Mouse (Mus musculus): ENCODE data around the gene Cpne2. TPM values are rescaled to one million over a fixed set of nuclear protein-coding genes. Genes with fewer than 3 reads are reported as not detected.

Gene Cpne2
- polyA plus RNA-seq, 1 experiment from 2014 or later: 14.0 TPM

GRCm38 (mm10) chr8:94540025-94540424 is 7.2 kb downstream of the Cpne2 start:
- Histone ChIP-seq H3K27ac (no peak overlapping the region), H3K9ac (no peak overlapping the region), H3K36me3 (no peaks in the 10 kb centered on the region), H3K27me3 (peaks cover 9% of the 10 kb centered on the region), H3K4me1 (peaks cover 13% of the 10 kb centered on the region), H3K4me3 (no peak overlapping the region), H3K4me2 (no peak overlapping the region), H3K9me3 (no peaks in the 10 kb centered on the region)
- WGBS: 77% methylated on average over 2 of the region's 2 CpGs
- ATAC-seq (ENCODE audit: insufficient number of reproducible peaks, low FRiP score, low TSS enrichment, low read depth): no peak

GRCm38 (mm10) chr8:94540889-94541795 is 8.4 kb downstream of the Cpne2 start:
- Histone ChIP-seq H3K4me3 (no peak overlapping the region), H3K4me1 (peaks cover 13% of the 10 kb centered on the region), H3K9ac (no peak overlapping the region), H3K27ac (no peak overlapping the region), H3K27me3 (peaks cover 1% of the 10 kb centered on the region; the same call in 1 of the 2 replicates), H3K4me2 (no peak overlapping the region), H3K36me3 (no peaks in the 10 kb centered on the region), H3K9me3 (no peaks in the 10 kb centered on the region)
- ATAC-seq (ENCODE audit: insufficient number of reproducible peaks, low FRiP score, low TSS enrichment, low read depth): no peak
- WGBS: 53% methylated on average over 18 of the region's 18 CpGs

GRCm38 (mm10) chr8:94543981-94544380 is 11.2 kb downstream of the Cpne2 start:
- no peak overlapping the region for H3K9ac ChIP-seq
- no peaks in the 10 kb centered on the region for H3K36me3 ChIP-seq
- H3K4me2 ChIP-seq: peak overlapping the region; percentile 27; the same call in 1 of the 2 replicates
- H3K4me1 ChIP-seq: peaks cover 10% of the 10 kb centered on the region
- H3K9me3 ChIP-seq: no peaks in the 10 kb centered on the region
- 0 out of 2 replicates have a peak, but pooled peaks have one; percentile 13 for ATAC-seq (ENCODE audit: insufficient number of reproducible peaks, low FRiP score, low TSS enrichment, low read depth)
- 34% methylated on average over 8 of the region's 8 CpGs for WGBS
- peak overlapping the region; percentile 4; the same call in 1 of the 2 replicates for H3K4me3 ChIP-seq
- H3K27me3 ChIP-seq: no peaks in the 10 kb centered on the region
- H3K27ac ChIP-seq: no peak overlapping the region

- no peak overlapping the region for H3K4me2 ChIP-seq
- no peaks in the 10 kb centered on the region for H3K27me3 ChIP-seq
- H3K36me3 ChIP-seq: no peaks in the 10 kb centered on the region
- H3K27ac ChIP-seq: no peak overlapping the region
- no peak overlapping the region for H3K9ac ChIP-seq
- ATAC-seq (ENCODE audit: insufficient number of reproducible peaks, low FRiP score, low TSS enrichment, low read depth): no peak
- H3K9me3 ChIP-seq: no peaks in the 10 kb centered on the region
- no peak overlapping the region for H3K4me3 ChIP-seq
- 77% methylated on average over 5 of the region's 5 CpGs for WGBS
- peaks cover 6% of the 10 kb centered on the region for H3K4me1 ChIP-seq
These were observed 16.3 kb downstream of the Cpne2 start for GRCm38 (mm10) chr8:94549041-94549440.

- Histone ChIP-seq H3K27ac (no peak overlapping the region), H3K4me1 (peaks cover 2% of the 10 kb centered on the region), H3K4me2 (no peak overlapping the region), H3K27me3 (no peaks in the 10 kb centered on the region), H3K36me3 (no peaks in the 10 kb centered on the region), H3K4me3 (no peak overlapping the region), H3K9me3 (no peaks in the 10 kb centered on the region), H3K9ac (no peak overlapping the region)
- 56% methylated on average over 5 of the region's 5 CpGs for WGBS
- no peak for ATAC-seq (ENCODE audit: insufficient number of reproducible peaks, low FRiP score, low TSS enrichment, low read depth)
These were observed 16.7 kb downstream of the Cpne2 start for GRCm38 (mm10) chr8:94549482-94549881.

- ATAC-seq (ENCODE audit: insufficient number of reproducible peaks, low FRiP score, low TSS enrichment, low read depth): no peak
- Histone ChIP-seq H3K27ac (no peak overlapping the region), H3K27me3 (no peaks in the 10 kb centered on the region), H3K4me2 (no peak overlapping the region), H3K4me1 (no peaks in the 10 kb centered on the region), H3K9me3 (no peaks in the 10 kb centered on the region), H3K9ac (no peak overlapping the region), H3K36me3 (no peaks in the 10 kb centered on the region), H3K4me3 (no peak overlapping the region)
- WGBS: 74% methylated on average over 5 of the region's 5 CpGs
These were observed 17.2 kb downstream of the Cpne2 start for GRCm38 (mm10) chr8:94549998-94550397.

GRCm38 (mm10) chr8:94551471-94552422 is 19.0 kb downstream of the Cpne2 start:
- Histone ChIP-seq H3K4me1 (no peaks in the 10 kb centered on the region), H3K4me3 (no peak overlapping the region), H3K9ac (no peak overlapping the region), H3K4me2 (no peak overlapping the region), H3K9me3 (no peaks in the 10 kb centered on the region), H3K36me3 (no peaks in the 10 kb centered on the region), H3K27me3 (no peaks in the 10 kb centered on the region), H3K27ac (no peak overlapping the region)
- 62% methylated on average over 17 of the region's 17 CpGs for WGBS
- no peak for ATAC-seq (ENCODE audit: insufficient number of reproducible peaks, low FRiP score, low TSS enrichment, low read depth)

GRCm38 (mm10) chr8:94552696-94553095 is 19.9 kb downstream of the Cpne2 start:
- Histone ChIP-seq H3K9me3 (no peaks in the 10 kb centered on the region), H3K4me2 (no peak overlapping the region), H3K36me3 (no peaks in the 10 kb centered on the region), H3K9ac (no peak overlapping the region), H3K4me3 (no peak overlapping the region), H3K4me1 (no peaks in the 10 kb centered on the region), H3K27ac (no peak overlapping the region), H3K27me3 (no peaks in the 10 kb centered on the region)
- ATAC-seq (ENCODE audit: insufficient number of reproducible peaks, low FRiP score, low TSS enrichment, low read depth): no peak
- 93% methylated on average over 2 of the region's 2 CpGs for WGBS

- Histone ChIP-seq H3K4me1 (no peaks in the 10 kb centered on the region), H3K4me3 (no peak overlapping the region), H3K27me3 (no peaks in the 10 kb centered on the region), H3K36me3 (no peaks in the 10 kb centered on the region), H3K9me3 (no peaks in the 10 kb centered on the region), H3K4me2 (no peak overlapping the region), H3K27ac (no peak overlapping the region), H3K9ac (no peak overlapping the region)
- ATAC-seq (ENCODE audit: insufficient number of reproducible peaks, low FRiP score, low TSS enrichment, low read depth): no peak
- 49% methylated on average over 3 of the region's 3 CpGs for WGBS
These were observed 24.5 kb downstream of the Cpne2 start for GRCm38 (mm10) chr8:94557281-94557680.

- no peaks in the 10 kb centered on the region for H3K27me3 ChIP-seq
- H3K9ac ChIP-seq: no peak overlapping the region
- H3K4me2 ChIP-seq: no peak overlapping the region
- ATAC-seq (ENCODE audit: insufficient number of reproducible peaks, low FRiP score, low TSS enrichment, low read depth): no peak
- WGBS: 66% methylated on average over 5 of the region's 5 CpGs
- no peak overlapping the region for H3K27ac ChIP-seq
- no peaks in the 10 kb centered on the region for H3K9me3 ChIP-seq
- H3K4me1 ChIP-seq: no peaks in the 10 kb centered on the region
- no peaks in the 10 kb centered on the region for H3K36me3 ChIP-seq
- H3K4me3 ChIP-seq: no peak overlapping the region
These were observed 28.5 kb downstream of the Cpne2 start for GRCm38 (mm10) chr8:94561256-94561655.

GRCm38 (mm10) chr8:94564421-94564820 is 31.6 kb downstream of the Cpne2 start:
- Histone ChIP-seq H3K27ac (no peak overlapping the region), H3K4me1 (peaks cover 9% of the 10 kb centered on the region), H3K4me2 (no peak overlapping the region), H3K9me3 (no peaks in the 10 kb centered on the region), H3K27me3 (no peaks in the 10 kb centered on the region), H3K36me3 (no peaks in the 10 kb centered on the region), H3K4me3 (no peak overlapping the region), H3K9ac (no peak overlapping the region)
- ATAC-seq (ENCODE audit: insufficient number of reproducible peaks, low FRiP score, low TSS enrichment, low read depth): no peak

GRCm38 (mm10) chr8:94566033-94566432 is 33.2 kb downstream of the Cpne2 start:
- Histone ChIP-seq H3K4me3 (no peak overlapping the region), H3K9ac (no peak overlapping the region), H3K4me2 (no peak overlapping the region), H3K27ac (no peak overlapping the region), H3K36me3 (no peaks in the 10 kb centered on the region), H3K4me1 (peaks cover 14% of the 10 kb centered on the region), H3K9me3 (no peaks in the 10 kb centered on the region), H3K27me3 (no peaks in the 10 kb centered on the region)
- ATAC-seq (ENCODE audit: insufficient number of reproducible peaks, low FRiP score, low TSS enrichment, low read depth): no peak
- 53% methylated on average over 6 of the region's 6 CpGs for whole genome bisulfite sequencing

Measured in limb, embryonic 15.5 days (tissue).